Mouse (Mus musculus): Measurements from ENCODE around the gene Grtp1. TPM values are rescaled to one million over a fixed set of nuclear protein-coding genes. Genes with fewer than 3 reads are reported as not detected.

Gene Grtp1
- total RNA-seq, 2 experiments from 2014 or later, result 6.2 to 8.4 TPM

- no peak for DNase-seq (ENCODE audit: low spot score in 2 of 2)
Observed at GRCm38 (mm10) chr8:13122887-13123421, 77.5 kb downstream of the Grtp1 start.

Small RNA genes within 50 kb of the gene (microRNA-seq; reads per million reads assigned to microRNA genes)
- 27.2 to 36.2 reads per million in 2 experiments for gene Mir1968
- gene Mir7065, result 0 to 0.45 reads per million in 2 experiments

Other genes with a start within 250 kb of the Grtp1 start
- under 1 TPM; 0.23 to 0.41 TPM for gene F7, start 174.6 kb downstream of the Grtp1 start, total RNA-seq (2021)
- gene F10, start 163.3 kb downstream of the Grtp1 start, total RNA-seq (2021), result not detected
- gene Proz, start 139.7 kb downstream of the Grtp1 start, total RNA-seq (2021), result not detected
- gene Pcid2, start 95.2 kb downstream of the Grtp1 start, total RNA-seq (2021), result 10 to 100 TPM; 25.2 TPM
- gene Cul4a, start 95.0 kb downstream of the Grtp1 start, total RNA-seq (2021), result 10 to 100 TPM; 58.6 to 59.7 TPM
- gene Lamp1, start 41.5 kb downstream of the Grtp1 start, total RNA-seq (2021), result 100 to 1,000 TPM; 318 to 321 TPM
- 1 to 10 TPM; 1.5 to 1.6 TPM for gene Adprhl1, start 53.5 kb upstream of the Grtp1 start, total RNA-seq (2021)
- 10 to 100 TPM; 29.3 to 31.1 TPM for gene Dcun1d2, start 87.5 kb upstream of the Grtp1 start, total RNA-seq (2021)
- 10 to 100 TPM; 47.1 to 49.9 TPM for gene Tmco3, start 87.6 kb upstream of the Grtp1 start, total RNA-seq (2021)
- 10 to 100 TPM; 64.8 to 71.4 TPM for gene Tfdp1, start 138.1 kb upstream of the Grtp1 start, total RNA-seq (2021)
- gene Atp4b, start 196.2 kb upstream of the Grtp1 start, total RNA-seq (2021), result not detected
- gene Grk1, start 204.5 kb upstream of the Grtp1 start, total RNA-seq (2021), result not detected
- gene Tmem255b, start 234.6 kb upstream of the Grtp1 start, total RNA-seq (2021), result 1 to 10 TPM; 7.3 to 8.4 TPM